Mouse (Mus musculus): Measurements from ENCODE around the gene Palm. TPM values are rescaled to one million over a fixed set of nuclear protein-coding genes. Genes with fewer than 3 reads are reported as not detected.

Gene Palm
- polyA plus RNA-seq, 1 experiment, result 2.9 TPM

DNA sequence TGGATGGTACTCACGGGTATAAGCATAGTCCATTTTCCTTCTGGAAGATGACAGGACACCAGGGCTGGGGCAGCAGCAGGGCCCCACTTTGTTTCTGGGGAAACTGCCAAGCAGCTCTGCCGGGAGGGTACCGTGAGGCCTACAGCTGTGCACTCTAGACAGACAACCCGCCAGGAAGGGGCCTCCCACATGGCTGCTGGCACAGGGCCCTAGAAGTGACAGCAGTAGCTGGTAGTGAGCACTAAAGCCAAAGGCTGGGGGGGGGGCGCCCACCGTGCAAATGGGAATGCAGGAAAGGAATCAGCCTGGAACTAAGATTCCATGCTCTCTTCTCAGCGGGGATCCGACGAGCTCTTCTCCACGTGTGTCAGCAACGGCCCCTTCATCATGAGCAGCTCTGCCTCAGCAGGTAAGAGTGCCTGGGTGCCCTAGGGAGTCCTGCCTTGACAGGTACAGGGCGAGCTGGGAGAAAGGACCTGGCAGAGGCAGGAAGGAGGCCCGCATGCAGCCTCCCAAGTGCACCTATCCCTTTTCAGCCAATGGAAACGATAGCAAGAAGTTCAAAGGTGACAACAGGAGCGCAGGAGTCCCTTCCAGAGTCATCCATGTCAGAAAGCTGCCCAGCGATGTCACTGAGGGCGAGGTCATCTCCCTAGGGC lies 65.2 kb downstream of the Palm start:
- H3K4me3 ChIP-seq (ENCODE audit: insufficient read depth, low read length), result peak overlapping the region; percentile 38
- H3K27ac ChIP-seq (ENCODE audit: insufficient read depth, low read depth, low read length), result no peak overlapping the region
- H3K4me1 ChIP-seq (ENCODE audit: control insufficient read depth, insufficient read depth, low read length), result peaks cover 9% of the 10 kb centered on the region
- TF ChIP-seq POLR2A (IDR thresholded peaks at IDR 0.05; ENCODE audit: borderline replicate concordance, low read depth, low read length) (no peak), CTCF (IDR thresholded peaks at IDR 0.05; ENCODE audit: low read depth, low read length) (no peak)

DNA sequence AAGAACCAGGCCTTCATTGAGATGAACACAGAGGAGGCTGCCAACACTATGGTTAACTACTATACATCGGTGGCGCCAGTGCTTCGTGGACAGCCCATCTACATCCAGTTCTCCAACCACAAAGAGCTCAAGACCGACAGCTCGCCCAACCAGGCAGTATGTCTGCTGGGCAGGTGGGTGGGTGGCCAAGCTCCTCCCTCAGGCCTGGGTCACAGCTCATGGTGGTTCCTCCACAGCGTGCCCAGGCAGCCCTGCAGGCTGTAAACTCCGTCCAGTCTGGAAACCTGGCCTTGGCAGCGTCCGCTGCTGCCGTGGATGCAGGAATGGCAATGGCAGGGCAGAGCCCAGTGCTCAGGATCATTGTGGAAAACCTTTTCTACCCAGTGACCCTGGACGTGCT lies 65.7 kb downstream of the Palm start:
- Histone ChIP-seq H3K4me1 (ENCODE audit: control insufficient read depth, insufficient read depth, low read length) (peaks cover 9% of the 10 kb centered on the region), H3K4me3 (ENCODE audit: insufficient read depth, low read length) (no peak overlapping the region), H3K27ac (ENCODE audit: insufficient read depth, low read depth, low read length) (no peak overlapping the region)
- TF ChIP-seq CTCF (IDR thresholded peaks at IDR 0.05; ENCODE audit: low read depth, low read length), result no peak
- no peak for TF ChIP-seq POLR2A (IDR thresholded peaks at IDR 0.05; ENCODE audit: borderline replicate concordance, low read depth, low read length)

DNA sequence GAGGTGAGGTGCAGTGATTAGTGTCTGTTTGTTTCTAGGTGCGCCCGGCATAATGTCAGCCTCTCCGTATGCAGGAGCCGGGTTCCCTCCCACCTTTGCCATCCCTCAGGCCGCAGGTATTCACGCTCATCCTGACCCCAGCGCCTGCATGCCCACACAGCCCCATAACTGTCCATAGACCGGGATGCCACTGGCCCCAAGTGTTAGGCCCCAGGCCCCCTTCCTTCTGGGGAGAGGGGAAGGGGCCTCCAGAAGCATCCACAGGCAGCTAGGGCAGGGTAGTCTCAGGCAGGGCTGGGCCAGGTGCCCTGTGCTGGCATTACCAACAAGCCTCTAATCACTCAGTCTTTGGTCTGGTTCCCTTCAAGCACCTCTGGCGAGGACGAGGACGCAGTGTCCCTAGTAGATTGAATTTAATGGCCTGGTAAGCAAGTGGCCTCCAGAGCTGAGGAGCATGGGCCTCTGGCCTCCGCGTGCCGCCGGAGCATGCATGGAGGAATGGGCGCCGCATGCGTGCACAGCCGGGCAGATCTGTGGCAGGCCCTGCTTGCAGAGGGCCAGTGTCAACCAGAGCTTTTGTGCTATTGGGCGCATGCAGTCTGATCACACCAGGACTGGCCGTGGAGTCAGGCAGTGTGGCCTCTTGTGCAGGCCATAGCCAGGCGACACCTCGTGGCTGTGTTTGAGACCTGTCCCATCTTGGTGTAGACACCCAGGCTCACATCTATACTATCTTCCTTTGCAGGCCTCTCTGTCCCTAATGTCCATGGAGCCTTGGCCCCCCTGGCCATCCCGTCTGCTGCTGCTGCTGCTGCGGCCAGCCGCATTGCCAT lies 66.9 kb downstream of the Palm start:
- Histone ChIP-seq H3K4me1 (ENCODE audit: control insufficient read depth, insufficient read depth, low read length) (peaks cover 9% of the 10 kb centered on the region), H3K4me3 (ENCODE audit: insufficient read depth, low read length) (no peak overlapping the region), H3K27ac (ENCODE audit: insufficient read depth, low read depth, low read length) (no peak overlapping the region)
- TF ChIP-seq POLR2A (IDR thresholded peaks at IDR 0.05; ENCODE audit: borderline replicate concordance, low read depth, low read length) (no peak), CTCF (IDR thresholded peaks at IDR 0.05; ENCODE audit: low read depth, low read length) (no peak)

DNA sequence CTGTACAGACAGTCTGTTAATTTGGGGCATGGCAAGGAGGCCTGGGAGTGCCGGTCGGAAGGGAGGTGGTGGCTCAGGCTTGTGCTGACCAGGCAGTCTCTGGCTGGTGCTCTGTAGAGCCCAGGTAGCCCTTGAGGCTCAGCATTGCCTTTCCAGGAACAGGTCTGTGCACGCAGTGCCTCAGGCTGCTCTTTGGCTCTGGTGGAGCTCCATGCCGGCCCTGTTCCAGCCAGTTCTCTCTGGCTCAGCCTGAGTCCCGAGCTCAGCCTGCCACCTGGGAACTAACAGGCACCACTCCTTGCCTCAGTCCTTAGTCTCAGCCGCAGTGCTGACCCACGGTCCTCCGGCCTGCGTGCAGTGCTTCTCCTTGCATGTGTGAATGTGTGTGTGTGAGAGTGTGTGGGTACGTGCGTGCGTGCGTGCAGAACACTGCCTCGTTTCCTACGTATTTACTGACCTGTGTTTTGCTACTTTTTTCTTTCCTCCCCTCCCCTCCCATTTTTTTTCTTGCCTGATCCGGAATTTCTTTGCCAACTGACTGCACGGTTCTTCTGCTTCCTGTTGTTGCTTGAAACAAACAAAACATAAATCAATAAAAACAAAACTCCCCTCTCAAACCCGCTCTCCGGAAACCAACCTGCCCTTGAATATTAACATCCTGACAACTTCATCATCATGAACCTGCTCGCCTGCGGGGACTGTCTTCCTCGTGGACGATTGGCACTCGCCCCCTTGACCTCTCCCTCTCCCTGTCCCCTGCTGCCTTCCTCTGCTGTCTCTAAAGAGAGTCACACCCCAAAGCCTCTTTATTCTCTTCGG lies 68.1 kb downstream of the Palm start:
- no peak for TF ChIP-seq CTCF (IDR thresholded peaks at IDR 0.05; ENCODE audit: low read depth, low read length)
- TF ChIP-seq POLR2A (IDR thresholded peaks at IDR 0.05; ENCODE audit: borderline replicate concordance, low read depth, low read length), result no peak

DNA sequence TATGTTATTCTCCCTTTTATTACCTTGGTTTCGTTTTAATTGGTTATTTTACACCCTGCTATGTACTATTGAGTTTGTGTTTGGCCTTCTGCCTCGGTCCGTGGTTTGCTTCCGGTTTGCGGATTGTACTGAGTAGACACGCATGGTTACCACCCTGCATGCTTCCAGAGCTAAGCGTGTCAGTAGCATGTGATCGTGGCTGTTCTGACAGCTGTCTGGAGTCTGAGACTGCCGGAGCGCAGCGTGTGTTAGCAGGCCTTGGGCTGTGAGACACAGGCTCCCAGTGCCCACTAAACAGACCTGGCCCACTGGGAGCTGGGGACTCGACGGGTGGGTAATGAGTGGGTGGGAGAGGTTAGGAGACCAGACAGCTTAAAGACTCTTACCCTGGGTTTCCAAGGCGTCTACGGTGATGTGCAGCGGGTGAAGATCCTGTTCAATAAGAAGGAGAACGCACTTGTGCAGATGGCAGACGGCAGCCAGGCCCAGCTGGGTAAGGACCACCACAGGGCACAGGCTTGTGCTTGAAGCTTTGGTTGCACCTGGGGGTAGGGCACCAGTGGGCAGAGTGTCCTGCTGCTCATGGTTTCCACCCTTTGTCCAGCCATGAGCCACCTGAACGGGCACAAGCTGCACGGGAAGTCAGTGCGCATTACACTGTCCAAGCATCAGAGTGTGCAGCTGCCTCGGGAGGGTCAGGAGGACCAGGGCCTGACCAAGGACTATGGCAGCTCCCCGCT lies 68.8 kb downstream of the Palm start:
- TF ChIP-seq POLR2A (IDR thresholded peaks at IDR 0.05; ENCODE audit: borderline replicate concordance, low read depth, low read length), result no peak
- Histone ChIP-seq H3K4me3 (ENCODE audit: insufficient read depth, low read length) (no peak overlapping the region), H3K4me1 (ENCODE audit: control insufficient read depth, insufficient read depth, low read length) (peaks cover 9% of the 10 kb centered on the region), H3K27ac (ENCODE audit: insufficient read depth, low read depth, low read length) (no peak overlapping the region)

More for the DNA sequence above, 68.1 kb downstream of the Palm start:
- H3K4me1 ChIP-seq (ENCODE audit: control insufficient read depth, insufficient read depth, low read length), result peaks cover 9% of the 10 kb centered on the region
- no peak overlapping the region for H3K27ac ChIP-seq (ENCODE audit: insufficient read depth, low read depth, low read length)
- no peak overlapping the region for H3K4me3 ChIP-seq (ENCODE audit: insufficient read depth, low read length)

DNA sequence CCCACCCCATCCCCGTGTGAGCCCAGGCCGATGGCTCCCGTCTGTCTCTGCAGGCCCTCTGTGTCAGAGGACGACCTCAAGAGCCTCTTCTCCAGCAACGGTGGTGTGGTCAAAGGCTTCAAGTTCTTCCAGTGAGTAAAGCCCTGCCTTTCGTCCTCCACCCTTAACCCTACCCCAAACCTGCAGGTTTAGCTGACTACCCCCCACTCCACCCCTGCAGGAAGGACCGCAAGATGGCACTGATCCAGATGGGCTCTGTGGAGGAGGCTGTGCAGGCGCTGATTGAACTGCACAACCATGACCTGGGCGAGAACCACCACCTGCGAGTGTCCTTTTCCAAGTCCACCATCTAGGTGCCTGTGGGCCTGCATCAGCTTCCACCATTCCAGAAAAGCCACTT lies 69.6 kb downstream of the Palm start:
- H3K4me3 ChIP-seq (ENCODE audit: insufficient read depth, low read length), result no peak overlapping the region
- TF ChIP-seq CTCF (IDR thresholded peaks at IDR 0.05; ENCODE audit: low read depth, low read length) (no peak), POLR2A (IDR thresholded peaks at IDR 0.05; ENCODE audit: borderline replicate concordance, low read depth, low read length) (no peak)
- peaks cover 7% of the 10 kb centered on the region for H3K4me1 ChIP-seq (ENCODE audit: control insufficient read depth, insufficient read depth, low read length)

DNA sequence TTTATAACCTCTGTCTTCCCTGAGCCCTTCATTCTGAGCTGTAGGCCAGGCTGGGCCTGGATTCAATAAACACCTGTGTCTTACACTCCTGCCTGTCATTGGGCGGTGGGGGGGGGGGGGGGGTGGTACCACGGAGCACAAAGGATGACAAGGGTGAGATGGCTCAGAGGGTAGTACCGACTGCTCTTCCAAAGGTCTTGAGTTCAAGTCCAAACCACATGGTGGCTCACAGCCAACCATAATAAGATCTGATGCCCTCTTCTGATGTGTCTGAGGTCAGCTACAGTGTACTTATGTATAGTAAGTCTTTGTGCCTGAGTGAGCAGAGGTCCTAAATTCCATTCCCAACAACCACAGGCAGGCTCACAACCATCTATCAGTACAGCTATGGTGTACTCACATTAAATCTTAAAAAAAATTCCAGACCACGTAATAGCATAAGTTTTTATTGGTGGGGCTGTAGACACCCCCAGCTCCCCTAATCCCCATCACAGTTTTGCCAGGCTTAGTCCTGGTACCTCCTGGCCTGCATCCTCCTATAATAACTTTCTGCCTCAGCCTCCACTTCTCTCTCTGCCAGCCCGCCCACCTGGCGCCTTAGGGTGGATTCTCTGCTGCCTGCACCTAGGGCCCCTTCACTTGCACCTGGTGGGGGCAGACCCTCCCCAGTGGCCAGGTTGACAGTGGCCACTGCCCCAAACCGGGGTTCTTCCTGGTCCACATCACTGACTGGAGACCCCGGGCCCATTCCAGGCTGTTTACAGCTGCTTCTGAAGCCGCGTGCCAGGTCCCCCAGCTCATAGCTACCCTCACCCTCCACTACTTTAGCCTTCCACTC lies 71.2 kb downstream of the Palm start:
- no peak overlapping the region for H3K4me3 ChIP-seq (ENCODE audit: insufficient read depth, low read length)
- TF ChIP-seq POLR2A (IDR thresholded peaks at IDR 0.05; ENCODE audit: borderline replicate concordance, low read depth, low read length) (no peak), CTCF (IDR thresholded peaks at IDR 0.05; ENCODE audit: low read depth, low read length) (no peak)
- no peak overlapping the region for H3K27ac ChIP-seq (ENCODE audit: insufficient read depth, low read depth, low read length)
- H3K4me1 ChIP-seq (ENCODE audit: control insufficient read depth, insufficient read depth, low read length), result no peaks in the 10 kb centered on the region

More for the DNA sequence above, 69.6 kb downstream of the Palm start:
- H3K27ac ChIP-seq (ENCODE audit: insufficient read depth, low read depth, low read length), result no peak overlapping the region

DNA sequence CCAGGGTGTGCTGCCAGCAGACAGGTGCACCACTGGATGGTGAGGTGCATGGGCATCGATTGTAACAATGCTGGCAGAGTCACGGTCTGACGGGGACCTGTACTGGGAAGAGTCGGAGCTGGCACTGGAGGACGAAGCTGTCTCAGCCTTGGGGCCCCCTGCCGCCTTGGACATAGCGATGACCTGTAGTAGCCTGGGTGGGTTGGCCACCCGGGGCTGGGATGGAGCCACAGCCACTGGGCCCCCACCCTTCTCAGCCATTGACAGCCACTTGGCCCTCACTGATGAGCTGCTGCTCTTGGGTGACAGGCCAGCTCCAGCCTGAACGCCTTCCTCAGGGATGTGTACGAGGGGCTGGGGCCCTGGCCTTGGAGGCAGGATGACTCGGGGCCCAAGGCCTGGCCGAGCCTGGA lies 71.8 kb downstream of the Palm start:
- no peaks in the 10 kb centered on the region for H3K4me1 ChIP-seq (ENCODE audit: control insufficient read depth, insufficient read depth, low read length)
- H3K4me3 ChIP-seq (ENCODE audit: insufficient read depth, low read length), result no peak overlapping the region
- TF ChIP-seq CTCF (IDR thresholded peaks at IDR 0.05; ENCODE audit: low read depth, low read length) (no peak), POLR2A (IDR thresholded peaks at IDR 0.05; ENCODE audit: borderline replicate concordance, low read depth, low read length) (no peak)
- no peak overlapping the region for H3K27ac ChIP-seq (ENCODE audit: insufficient read depth, low read depth, low read length)
